Mouse (Mus musculus) layer of hippocampus, postnatal 14 days (tissue): Measurements from ENCODE around the gene Cntnap5c. TPM values are rescaled to one million over a fixed set of nuclear protein-coding genes. Genes with fewer than 3 reads are reported as not detected.

ENCODE experiments used
- total RNA-seq, 2 experiments: library from RNA; stranded (reverse); gene quantifications; 2 replicates each; pipeline ENCODE4 v1.2.3; 2021

The Cntnap5c gene
- total RNA-seq, 2 experiments from 2014 or later, result 22.9 to 23.9 TPM

Other genes starting within 250 kb of the Cntnap5c start
- under 1 TPM; 0.07 to 0.10 TPM for gene Vmn2r120, start 224.1 kb upstream of the Cntnap5c start, total RNA-seq
- not detected for gene Gm21834, start 27.4 kb upstream of the Cntnap5c start, total RNA-seq